ENCODE assay signal across 9 mouse cellular contexts in the genomic region with DNA sequence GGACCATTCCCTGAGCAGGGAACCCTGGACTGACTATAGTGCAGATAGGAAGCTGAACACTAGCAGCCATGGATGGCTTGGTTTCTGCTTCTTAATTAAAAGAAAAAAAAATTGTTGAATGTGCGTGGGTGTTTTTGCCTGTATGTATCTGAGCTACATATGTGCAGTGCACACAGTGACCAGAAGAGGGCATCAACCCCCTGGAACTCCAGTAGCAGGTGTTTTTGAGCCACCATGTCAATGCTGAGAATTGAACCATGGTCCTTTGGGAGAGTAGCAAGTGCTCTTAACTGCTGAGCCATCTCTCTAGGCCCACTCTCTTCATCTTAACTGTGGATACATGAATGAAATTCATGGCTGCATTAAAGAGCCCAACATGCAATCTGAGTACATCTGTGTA.
DNase-seq lines count a peak whose midpoint lies in the region; ATAC-seq lines count a peak whose summit lies in the region.
"Had no signal": no experiment of that assay in that cellular context is flagged by ENCODE, and none has a peak within 500 bp of the region (broad histone marks: within the 10 kb centered on the region; RNA-seq: fewer than 3 reads in every experiment).

No protein-coding gene starts in this region.

- no peaks in the 10 kb centered on the region for H3K4me1 ChIP-seq in kidney, embryonic 16.5 days (ENCODE audit: insufficient read depth, low read length)
- no peaks in the 10 kb centered on the region for H3K4me1 ChIP-seq in forebrain, embryonic 10.5 days

- no peak overlapping the region for H3K4me3 ChIP-seq in kidney, embryonic 16.5 days (ENCODE audit: low read length)
- no peak overlapping the region for H3K4me3 ChIP-seq in forebrain, embryonic 10.5 days

- H3K9ac ChIP-seq in kidney, embryonic 16.5 days (replicated peaks; ENCODE audit: low read length), result no peak overlapping the region

- no peak overlapping the region for H3K4me2 ChIP-seq in kidney, embryonic 16.5 days (replicated peaks; ENCODE audit: low read depth, low read length)

- no peaks in the 10 kb centered on the region for H3K9me3 ChIP-seq in kidney, embryonic 16.5 days (ENCODE audit: low read length)
- no peaks in the 10 kb centered on the region for H3K9me3 ChIP-seq in forebrain, embryonic 10.5 days

- no peaks in the 10 kb centered on the region for H3K36me3 ChIP-seq in kidney, embryonic 16.5 days (ENCODE audit: insufficient read depth, low read length)
- no peaks in the 10 kb centered on the region for H3K36me3 ChIP-seq in forebrain, embryonic 10.5 days (replicated peaks)

- ATAC-seq in kidney, embryonic 16.5 days (ENCODE audit: low FRiP score, low TSS enrichment), result no peak
- ATAC-seq in CD4-positive, CD25-positive, alpha-beta regulatory T cell, adult 4 months, result peak; percentile 75
- ATAC-seq in megakaryocyte progenitor cell, adult 5-6 weeks (replicated peaks; ENCODE audit: poor library complexity), result peak; percentile 66

- peak; percentile 4 for DNase-seq in kidney, adult 18-20 months
- DNase-seq in ZHBTc4 (ENCODE audit: low read depth, low spot score), result peak; percentile 56
- no peak for DNase-seq in right cerebral cortex, postnatal 36 days (ENCODE audit: low spot score in 2 of 2)
- DNase-seq in forebrain, embryonic 10.5 days (ENCODE audit: extremely low spot score, low spot score), result no peak
- DNase-seq in spleen, postnatal 4 days (ENCODE audit: low spot score in 2 of 2), result no peak
- DNase-seq: heart, postnatal 10 days had no signal

- H3K27me3 ChIP-seq in kidney, embryonic 16.5 days (ENCODE audit: insufficient read depth, low read length), result no peaks in the 10 kb centered on the region
- H3K27me3 ChIP-seq in forebrain, embryonic 10.5 days (ENCODE audit: poor library complexity, severe bottlenecking), result no peaks in the 10 kb centered on the region

- 71% methylated on average over 1 of the region's 1 CpGs for WGBS in kidney, embryonic 16.5 days
- WGBS in forebrain, embryonic 10.5 days, result 86% methylated on average over 1 of the region's 1 CpGs

- no peak overlapping the region for H3K27ac ChIP-seq in kidney, embryonic 16.5 days (ENCODE audit: low read length)
- H3K27ac ChIP-seq in forebrain, embryonic 10.5 days, result no peak overlapping the region

Comparison
In these comparisons a context has a peak if more than half of its experiments do, and no peak if none do; other contexts are left out.
1. DNase-seq: peak in kidney, adult 18-20 months (single experiment) and ZHBTc4 (single experiment); none in right cerebral cortex, postnatal 36 days (0 of 2), forebrain, embryonic 10.5 days (single experiment) and spleen, postnatal 4 days (0 of 2).